Mouse (Mus musculus): ENCODE results near the gene Olfr697. TPM values are rescaled to one million over a fixed set of nuclear protein-coding genes. Genes with fewer than 3 reads are reported as not detected.

Olfr697 gene
- polyA plus RNA-seq, 1 experiment from 2014 or later = not detected

- H3K27me3 ChIP-seq = no peaks in the 10 kb centered on the region
- no peaks in the 10 kb centered on the region for H3K36me3 ChIP-seq
- no peak for ATAC-seq (ENCODE audit: borderline replicate concordance, extremely low read depth, low FRiP score, low TSS enrichment)
- H3K9ac ChIP-seq = no peak overlapping the region
- no peaks in the 10 kb centered on the region for H3K9me3 ChIP-seq
- H3K4me1 ChIP-seq = no peaks in the 10 kb centered on the region
- H3K27ac ChIP-seq = no peak overlapping the region
- no peak overlapping the region for H3K4me2 ChIP-seq
- H3K4me3 ChIP-seq = no peak overlapping the region
- 80% methylated on average over 3 of the region's 3 CpGs for WGBS
These were observed 49.3 kb downstream of the Olfr697 start for GRCm38 (mm10) chr7:106692976-106693375.

- 89% methylated on average over 1 of the region's 1 CpGs for WGBS
- Histone ChIP-seq H3K4me2 (no peak within 1 kb of the TSS), H3K27ac (no peak within 1 kb of the TSS), H3K4me3 (no peak within 1 kb of the TSS), H3K9ac (no peak within 1 kb of the TSS), H3K9me3 (no peaks in the 10 kb centered on the region), H3K36me3 (no peaks in the 10 kb centered on the region), H3K27me3 (no peaks in the 10 kb centered on the region), H3K4me1 (no peaks in the 10 kb centered on the region)
- ATAC-seq (ENCODE audit: borderline replicate concordance, extremely low read depth, low FRiP score, low TSS enrichment) = no peak
These were observed 50.5 kb downstream of the Olfr697 start, which contains the start of gene Olfr694 for GRCm38 (mm10) chr7:106691714-106692113. Gene Olfr694, minus strand, starts transcription at chr7:106691814.

Other genes starting within 250 kb of the Olfr697 start
- not detected in 2 replicates for gene Olfr693, start 61.9 kb downstream of the Olfr697 start, polyA plus RNA-seq (2015; fragmentation: Nextera tagmentation; extraction: Ambion mirVana)
- not detected in 2 replicates for gene Olfr694, start 50.6 kb downstream of the Olfr697 start, polyA plus RNA-seq (2015; fragmentation: Nextera tagmentation; extraction: Ambion mirVana)
- not detected in 2 replicates for gene Olfr695, start 26.0 kb downstream of the Olfr697 start, polyA plus RNA-seq (2015; fragmentation: Nextera tagmentation; extraction: Ambion mirVana)
- not detected in 2 replicates for gene Olfr698, start 13.0 kb upstream of the Olfr697 start, polyA plus RNA-seq (2015; fragmentation: Nextera tagmentation; extraction: Ambion mirVana)
- not detected in 2 replicates for gene Olfr699, start 50.8 kb upstream of the Olfr697 start, polyA plus RNA-seq (2015; fragmentation: Nextera tagmentation; extraction: Ambion mirVana)
- gene Olfr700, start 66.4 kb upstream of the Olfr697 start, polyA plus RNA-seq (2015; fragmentation: Nextera tagmentation; extraction: Ambion mirVana) = not detected in 2 replicates
- gene Olfr701, start 71.7 kb upstream of the Olfr697 start, polyA plus RNA-seq (2015; fragmentation: Nextera tagmentation; extraction: Ambion mirVana) = not detected in 2 replicates
- not detected in 2 replicates for gene Olfr702, start 91.5 kb upstream of the Olfr697 start, polyA plus RNA-seq (2015; fragmentation: Nextera tagmentation; extraction: Ambion mirVana)
- not detected in 2 replicates for gene Olfr703, start 100.9 kb upstream of the Olfr697 start, polyA plus RNA-seq (2015; fragmentation: Nextera tagmentation; extraction: Ambion mirVana)
- gene Olfr704, start 120.7 kb upstream of the Olfr697 start, polyA plus RNA-seq (2015; fragmentation: Nextera tagmentation; extraction: Ambion mirVana) = not detected in 2 replicates
- gene Olfr705, start 134.4 kb upstream of the Olfr697 start, polyA plus RNA-seq (2015; fragmentation: Nextera tagmentation; extraction: Ambion mirVana) = not detected in 2 replicates
- not detected in 2 replicates for gene Olfr706, start 145.7 kb upstream of the Olfr697 start, polyA plus RNA-seq (2015; fragmentation: Nextera tagmentation; extraction: Ambion mirVana)
- not detected in 2 replicates for gene Olfr707, start 158.8 kb upstream of the Olfr697 start, polyA plus RNA-seq (2015; fragmentation: Nextera tagmentation; extraction: Ambion mirVana)
- gene Olfr1532-ps1, start 165.6 kb upstream of the Olfr697 start, polyA plus RNA-seq (2015; fragmentation: Nextera tagmentation; extraction: Ambion mirVana) = not detected in 2 replicates
- not detected in 2 replicates for gene Olfr709-ps1, start 189.8 kb upstream of the Olfr697 start, polyA plus RNA-seq (2015; fragmentation: Nextera tagmentation; extraction: Ambion mirVana)
- not detected in 2 replicates for gene Olfr710, start 205.9 kb upstream of the Olfr697 start, polyA plus RNA-seq (2015; fragmentation: Nextera tagmentation; extraction: Ambion mirVana)
- gene Olfr6, start 221.5 kb upstream of the Olfr697 start, polyA plus RNA-seq (2015; fragmentation: Nextera tagmentation; extraction: Ambion mirVana) = not detected in 2 replicates
- gene Olfr711, start 233.0 kb upstream of the Olfr697 start, polyA plus RNA-seq (2015; fragmentation: Nextera tagmentation; extraction: Ambion mirVana) = not detected in 2 replicates

Data from lung, embryonic 15.5 days (tissue).